Mouse (Mus musculus): ENCODE results near the gene Dapk2.
A peak's percentile ranks its signal among the peaks of the same experiment; 100 is the strongest.

The Dapk2 gene

DNA sequence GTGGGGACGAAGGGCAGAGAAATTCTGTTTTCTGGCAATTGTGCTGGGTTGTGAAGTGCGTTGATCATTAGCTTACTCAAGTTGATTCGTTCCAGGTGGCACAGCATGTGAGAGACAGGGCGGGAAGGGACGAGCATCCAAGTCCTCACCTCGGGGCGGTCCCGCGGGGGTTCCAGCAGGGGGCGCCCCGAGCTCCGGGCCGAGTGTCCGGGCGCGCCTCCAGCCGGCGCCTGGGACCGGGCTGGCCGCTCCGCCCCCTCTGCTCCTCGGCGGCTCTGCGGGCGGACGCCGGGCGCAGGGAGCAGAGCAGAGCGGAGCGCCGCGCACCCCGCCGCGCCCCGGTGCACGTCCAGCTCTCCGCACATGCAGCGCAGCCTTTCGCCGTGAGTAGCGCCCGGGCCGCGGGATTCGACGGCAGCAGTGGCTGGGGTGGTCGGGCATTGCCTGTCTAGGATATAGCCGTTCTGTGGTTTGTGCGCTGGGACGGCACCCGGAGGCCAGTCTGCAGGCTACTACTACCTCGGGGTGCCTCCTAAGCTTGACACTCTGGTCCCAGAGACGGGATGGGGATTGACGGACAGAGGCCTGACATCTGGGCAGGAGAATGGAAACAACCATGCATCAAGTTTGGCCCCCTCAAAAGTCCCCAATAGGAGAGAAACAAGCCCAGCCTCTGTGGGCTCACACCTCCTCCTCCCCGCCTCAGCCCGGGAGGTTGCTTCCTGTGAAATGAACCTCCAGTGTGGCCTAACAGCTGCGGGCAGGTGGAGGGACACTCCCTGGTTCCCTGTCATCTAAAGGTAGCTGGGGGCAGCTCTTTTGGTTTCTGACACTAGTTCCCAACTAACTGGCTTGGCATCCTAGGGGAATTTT, at the start of gene Dapk2:
Dapk2 (plus strand) TSS at position 266 of the 873 bp plus-strand sequence.
- peak; percentile 50; the same call in 1 of the 2 replicates for ATAC-seq (ENCODE audit: low TSS enrichment)

DNA sequence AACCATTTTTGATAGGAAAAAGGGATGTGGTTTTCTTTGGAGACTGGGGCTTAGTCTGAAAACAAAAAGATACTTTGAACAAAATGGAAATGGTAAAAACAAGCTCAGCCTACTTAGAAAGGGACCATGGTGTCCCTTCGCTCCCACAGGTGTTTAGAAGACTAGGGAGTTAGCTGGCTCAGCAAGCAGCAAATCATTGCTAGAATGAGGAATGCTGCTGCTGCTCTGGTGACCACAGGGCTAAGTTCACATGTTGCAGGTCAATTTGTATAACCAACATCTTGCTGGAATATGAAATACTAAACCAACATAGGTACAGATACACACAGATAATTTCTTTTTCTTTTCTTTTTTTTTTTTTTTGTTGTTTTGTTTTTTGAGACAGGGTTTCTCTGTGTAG, 48.4 kb upstream of the Dapk2 start:
- ATAC-seq (ENCODE audit: low TSS enrichment) = no peak

DNA sequence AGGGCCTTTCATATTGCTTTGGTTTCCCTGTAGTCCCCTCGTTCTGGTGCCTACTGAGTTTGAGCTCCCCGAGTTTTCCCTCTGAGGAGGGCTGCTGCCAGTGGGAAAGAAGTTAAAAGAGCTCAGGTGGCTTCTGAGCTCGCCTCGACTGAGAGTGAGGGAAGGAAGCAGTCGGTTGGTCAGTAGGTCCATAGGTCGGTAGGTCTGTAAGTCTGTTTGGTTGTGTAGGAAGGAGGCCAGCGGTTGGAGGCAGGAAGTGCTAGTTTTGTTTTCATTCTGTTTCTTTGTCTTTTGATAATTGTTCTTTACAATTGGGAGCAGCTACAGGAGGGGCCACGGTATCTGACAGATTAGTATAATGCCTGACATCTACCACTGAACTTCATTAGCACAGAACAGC, 47.9 kb upstream of the Dapk2 start:
- no peak for ATAC-seq (ENCODE audit: low TSS enrichment)

- no peak for ATAC-seq (ENCODE audit: low TSS enrichment)
Observed at GRCm38 (mm10) chr9:66110611-66111379, 47.2 kb upstream of the Dapk2 start.

DNA sequence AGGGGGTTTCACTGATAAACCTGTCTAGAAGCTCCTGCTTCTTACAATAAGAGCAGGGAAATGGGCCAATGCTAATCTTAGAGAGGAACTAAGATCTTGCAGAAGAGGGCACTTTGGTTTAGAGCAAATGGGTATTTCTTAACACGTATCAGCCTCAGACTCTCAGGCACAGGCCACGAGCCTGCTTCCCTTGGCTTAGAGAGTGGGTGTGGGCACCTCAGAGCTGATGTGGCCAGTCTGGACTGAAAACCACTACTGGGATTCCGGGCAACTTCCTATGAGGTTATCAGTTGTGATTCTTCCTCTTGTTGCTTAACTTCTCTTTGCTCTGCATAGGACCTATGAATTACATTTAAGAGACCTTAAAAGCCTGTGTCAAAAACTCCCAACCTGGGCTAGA, 43.7 kb upstream of the Dapk2 start:
- ATAC-seq (ENCODE audit: low TSS enrichment) = no peak

- peak; percentile 71 for ATAC-seq (ENCODE audit: low TSS enrichment)
Observed at GRCm38 (mm10) chr9:66116890-66117289, 41.1 kb upstream of the Dapk2 start.

DNA sequence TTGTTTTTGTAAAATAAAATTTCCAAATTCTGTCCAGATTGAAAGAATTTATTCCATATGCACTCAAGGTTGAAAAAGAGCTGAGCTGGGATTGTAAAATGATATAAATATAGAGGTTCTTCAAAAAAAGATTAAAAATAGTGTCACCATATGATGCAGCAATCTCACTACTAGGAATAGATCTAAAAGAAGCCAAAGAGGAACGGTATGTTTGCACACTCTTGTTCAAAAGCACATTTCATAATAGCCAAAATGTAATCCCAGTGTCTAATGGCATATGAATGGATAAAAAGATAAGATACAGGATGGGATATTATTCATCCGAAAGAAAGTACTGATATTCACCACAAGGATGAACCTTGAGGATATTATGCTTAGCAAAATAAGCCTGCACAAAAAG, 38.5 kb upstream of the Dapk2 start:
- peak; percentile 55 for ATAC-seq (ENCODE audit: low TSS enrichment)

- ATAC-seq (ENCODE audit: low TSS enrichment) = no peak
Observed at GRCm38 (mm10) chr9:66120106-66120505, 37.9 kb upstream of the Dapk2 start.

DNA sequence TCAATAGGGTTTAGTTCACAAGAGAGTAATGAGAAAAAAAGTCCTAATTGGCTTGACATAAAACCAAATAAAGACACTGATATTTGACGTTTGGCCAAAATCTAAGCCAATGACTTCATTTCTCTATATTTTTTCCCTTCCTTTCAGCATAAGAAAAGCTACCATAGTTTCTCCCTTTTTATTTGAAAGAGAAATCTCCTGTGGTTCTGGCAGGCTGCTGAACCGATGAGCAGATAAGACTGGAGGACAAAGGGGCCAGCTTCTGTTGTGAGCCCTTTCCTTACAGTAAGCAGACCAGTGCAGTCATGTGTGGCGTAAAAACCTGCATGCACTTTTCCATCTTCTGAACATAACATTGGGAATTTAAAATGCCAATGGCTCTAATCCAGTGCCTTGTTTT, 37.1 kb upstream of the Dapk2 start:
- ATAC-seq (ENCODE audit: low TSS enrichment) = no peak

DNA sequence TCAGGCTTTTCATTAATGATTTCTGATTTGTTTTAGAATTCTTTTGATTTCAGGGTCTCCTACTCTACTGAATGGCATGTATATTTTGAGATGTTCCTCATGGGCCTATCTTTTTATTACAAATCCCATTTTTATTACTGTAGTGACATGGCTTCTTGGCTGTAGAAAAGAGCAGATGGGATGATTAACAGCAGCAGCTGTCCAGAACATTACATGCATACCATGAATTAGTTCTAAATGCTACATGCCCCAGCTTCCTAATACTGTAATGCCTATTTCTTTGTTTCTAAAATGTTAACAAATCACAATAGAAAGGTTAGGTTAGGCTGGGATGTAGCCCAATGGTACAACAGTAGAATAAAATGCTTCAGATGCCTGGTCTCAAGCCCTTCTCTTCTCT, 36.6 kb upstream of the Dapk2 start:
- ATAC-seq (ENCODE audit: low TSS enrichment) = no peak

- no peak for ATAC-seq (ENCODE audit: low TSS enrichment)
Observed at GRCm38 (mm10) chr9:66123648-66124047, 34.4 kb upstream of the Dapk2 start.

GRCm38 (mm10) chr9:66124111-66124531, 33.9 kb upstream of the Dapk2 start:
- ATAC-seq (ENCODE audit: low TSS enrichment) = peak; percentile 10; the same call in 1 of the 2 replicates

DNA sequence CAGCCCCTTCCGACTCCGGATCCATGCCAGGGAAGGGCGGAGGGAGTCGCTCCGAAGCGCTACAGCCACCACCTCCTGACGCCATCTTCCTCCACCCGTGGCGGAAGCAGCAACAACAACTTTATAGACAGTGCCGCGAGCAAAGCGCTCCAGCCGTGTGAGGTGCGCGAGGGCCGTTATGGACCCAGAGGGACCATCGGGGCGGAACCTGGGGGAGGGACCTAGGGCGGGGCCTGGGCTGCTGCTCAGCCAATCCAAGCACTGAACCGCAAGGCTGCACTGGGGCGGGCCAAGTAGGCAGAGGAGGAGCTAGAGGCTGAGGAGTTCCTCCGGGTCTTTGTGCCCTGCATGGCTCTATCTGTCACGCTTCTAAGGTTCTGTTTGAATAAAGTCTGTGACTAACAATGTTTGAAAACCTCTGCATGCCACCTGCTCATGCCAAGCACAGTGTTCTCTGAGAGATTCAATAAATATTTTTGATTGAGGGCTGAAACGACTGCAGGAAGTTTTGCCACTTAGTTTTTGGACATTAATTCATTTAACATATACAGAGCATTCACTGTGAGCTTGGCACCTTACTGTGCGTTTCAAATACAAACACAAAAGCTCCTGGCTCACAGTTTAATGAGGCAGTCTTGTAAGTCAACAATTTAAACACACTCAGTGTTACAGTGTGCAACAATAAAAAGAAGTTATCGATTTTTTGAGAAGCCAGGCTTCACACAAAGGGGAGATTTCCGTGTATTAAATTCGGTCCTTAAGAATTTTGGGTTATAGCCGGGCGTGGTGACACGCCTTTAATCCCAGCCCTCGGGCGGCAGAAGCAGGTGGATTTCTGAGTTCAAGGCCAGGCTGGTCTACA, 33.1 kb upstream of the Dapk2 start:
- ATAC-seq (ENCODE audit: low TSS enrichment) = peak; percentile 92

DNA sequence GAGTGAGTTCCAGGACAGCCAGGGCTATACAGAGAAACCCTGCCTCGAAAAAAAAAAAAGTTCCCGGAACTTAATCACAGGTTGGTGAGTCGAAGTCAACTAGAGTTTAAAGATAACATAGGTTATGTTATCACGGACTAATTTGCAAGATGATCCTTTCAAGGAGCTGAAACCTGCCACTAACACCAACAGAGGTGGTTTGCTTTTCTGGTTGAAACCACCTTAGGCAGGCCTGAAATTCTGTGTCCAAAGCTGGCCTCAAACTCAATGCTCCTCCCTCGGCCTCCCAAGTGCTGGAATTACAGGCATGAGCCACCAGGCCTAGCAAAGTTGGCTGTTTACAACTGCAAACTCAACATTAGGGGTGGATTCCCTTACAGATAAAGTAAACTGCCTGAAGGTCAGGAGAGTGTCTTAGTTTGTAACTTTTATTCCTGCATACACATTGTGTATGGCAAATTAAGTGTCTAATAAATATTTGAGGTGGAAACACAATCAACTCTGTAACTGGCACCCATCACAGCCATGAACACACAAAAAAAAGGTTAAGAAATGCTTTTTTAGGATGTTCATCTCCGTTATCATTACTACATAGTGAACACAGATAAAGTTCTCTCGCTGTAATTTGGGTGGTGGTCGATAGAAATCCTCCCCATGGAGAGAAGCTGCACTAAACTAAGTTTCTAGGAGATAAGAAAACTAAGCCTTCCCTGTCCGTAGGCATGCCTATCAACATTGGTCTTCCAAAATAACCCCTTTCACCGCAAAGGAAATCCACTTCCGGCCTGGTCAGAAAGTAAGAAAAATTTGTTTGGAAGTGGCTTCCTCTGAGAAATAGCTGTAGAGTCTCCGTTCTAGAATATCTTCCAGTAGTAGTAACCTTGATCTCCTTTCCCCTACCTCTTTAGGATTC, 32.2 kb upstream of the Dapk2 start:
- no peak for ATAC-seq (ENCODE audit: low TSS enrichment)

GRCm38 (mm10) chr9:66126456-66127192, 31.4 kb upstream of the Dapk2 start, which contains the start of the genes Snx1 and Ciao2a:
TSS of gene Snx1 (minus strand) at chr9:66126587.
TSS of gene Ciao2a (plus strand) at chr9:66126611.
- ATAC-seq (ENCODE audit: low TSS enrichment) = peak; percentile 76

- no peak for ATAC-seq (ENCODE audit: low TSS enrichment)
Observed at GRCm38 (mm10) chr9:66127193-66127546, 30.9 kb upstream of the Dapk2 start.

GRCm38 (mm10) chr9:66127884-66128283, 30.1 kb upstream of the Dapk2 start:
- no peak for ATAC-seq (ENCODE audit: low TSS enrichment)

DNA sequence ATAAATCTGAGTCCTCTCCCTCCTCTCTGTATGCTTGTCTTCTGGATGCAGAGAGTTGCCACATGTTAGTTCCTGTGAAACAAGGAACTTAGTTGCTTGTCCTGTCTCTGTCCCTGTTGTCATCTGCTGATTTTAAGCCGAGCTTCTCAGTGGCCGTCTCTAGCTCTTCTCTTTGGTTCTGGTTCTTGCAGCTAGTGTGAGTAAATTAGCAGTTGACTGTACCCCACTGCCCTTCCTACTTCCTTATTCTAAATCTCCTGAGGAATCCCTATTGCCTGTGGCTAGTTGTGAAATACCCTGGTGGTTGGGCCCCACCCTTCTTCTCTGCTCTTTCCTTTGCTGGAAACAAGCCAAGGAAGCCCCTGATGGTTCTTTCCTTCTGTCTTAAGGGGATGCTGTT, 26.6 kb upstream of the Dapk2 start:
- ATAC-seq (ENCODE audit: low TSS enrichment) = no peak

GRCm38 (mm10) chr9:66135967-66136366, 22.1 kb upstream of the Dapk2 start:
- ATAC-seq (ENCODE audit: low TSS enrichment) = no peak; the same call in 1 of the 2 replicates

- ATAC-seq (ENCODE audit: low TSS enrichment) = no peak
Observed at GRCm38 (mm10) chr9:66138193-66138592, 19.8 kb upstream of the Dapk2 start.

All from frontal cortex, adult (tissue).